Mouse (Mus musculus): ENCODE results near the gene Dnajb4.
"Not testable (repeated sequence)": the region's sequence is repeated elsewhere in the genome, so short reads cannot be mapped to it uniquely, and the experiment has no call there.

Dnajb4 gene

DNA sequence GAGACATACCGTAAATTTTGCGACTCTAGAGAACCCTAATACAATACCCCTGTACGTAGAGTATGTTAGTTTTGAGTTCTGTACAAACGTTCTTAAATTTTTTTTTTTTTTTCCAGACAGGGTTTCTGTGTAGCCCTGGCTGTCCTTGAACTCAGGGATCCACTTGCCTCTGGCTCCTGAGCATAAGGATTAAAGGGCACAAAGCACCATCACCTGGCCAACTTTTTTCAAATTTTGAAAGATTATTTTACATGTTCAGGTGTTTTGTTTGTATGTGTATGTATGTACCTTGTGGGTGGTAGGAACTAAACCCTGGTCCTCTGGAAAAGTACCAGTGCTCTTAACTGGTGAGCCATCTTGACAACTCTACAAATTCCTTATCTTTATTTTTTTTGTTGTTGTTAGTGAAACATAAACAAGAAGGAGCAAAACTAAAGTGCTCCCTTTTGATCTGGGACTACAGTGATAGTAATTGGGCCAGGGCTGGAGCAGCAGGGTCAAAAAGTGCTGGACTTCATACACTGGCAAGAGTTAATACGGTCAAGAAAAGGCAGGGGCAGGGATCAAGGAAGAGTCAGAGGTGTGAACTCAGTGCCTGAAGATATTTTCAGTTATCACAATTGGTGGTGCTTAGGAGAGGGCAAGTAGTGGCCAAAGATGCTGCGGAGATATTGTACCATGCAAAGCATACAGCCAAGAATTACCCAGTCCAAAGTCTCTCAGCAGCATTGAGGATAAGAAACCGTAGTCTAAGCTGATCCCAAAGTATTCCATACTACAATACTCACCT is 1.8 kb downstream of the Dnajb4 start:
- DNase-seq (ENCODE audit: low read depth) = no peak

DNA sequence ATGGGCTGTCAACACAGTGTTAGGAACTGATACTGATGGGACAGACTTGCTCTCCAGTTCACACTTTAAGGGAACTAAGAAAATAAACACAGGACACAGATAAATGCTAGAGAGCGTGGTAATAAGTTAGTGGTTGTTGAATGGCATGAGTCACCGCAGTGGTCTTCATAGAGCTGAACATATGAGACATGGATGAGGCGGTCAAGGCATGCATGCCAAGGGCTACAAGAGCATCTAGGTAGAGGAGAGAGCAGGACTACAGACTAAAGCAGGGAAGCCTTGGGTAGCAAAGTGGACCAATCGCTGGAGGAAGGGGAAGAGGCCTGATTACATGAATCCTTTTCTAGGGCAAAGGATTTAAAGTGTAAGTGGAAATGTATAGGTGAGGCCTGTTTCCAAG is 2.9 kb downstream of the Dnajb4 start:
- DNase-seq (ENCODE audit: low read depth) = peak; percentile 48

DNA sequence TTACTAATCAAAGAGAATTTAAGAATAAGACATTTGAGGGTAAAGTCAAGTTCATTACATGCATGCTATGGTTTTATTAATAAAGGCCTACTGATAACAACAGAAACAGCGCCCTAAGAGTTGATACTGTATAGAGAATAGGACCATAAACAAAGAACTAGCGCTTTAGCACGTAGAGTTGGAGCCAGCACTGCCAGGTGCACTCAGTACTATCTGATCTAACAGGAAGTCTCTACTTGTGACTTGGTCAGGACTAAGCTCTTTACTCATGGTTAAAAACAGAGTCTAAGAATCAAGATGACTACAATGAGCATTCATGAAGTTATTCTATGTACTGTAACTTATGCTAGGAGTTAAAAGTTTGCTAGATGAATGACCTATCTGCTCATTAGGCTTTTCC is 5.5 kb downstream of the Dnajb4 start:
- DNase-seq (ENCODE audit: low read depth) = no peak

DNA sequence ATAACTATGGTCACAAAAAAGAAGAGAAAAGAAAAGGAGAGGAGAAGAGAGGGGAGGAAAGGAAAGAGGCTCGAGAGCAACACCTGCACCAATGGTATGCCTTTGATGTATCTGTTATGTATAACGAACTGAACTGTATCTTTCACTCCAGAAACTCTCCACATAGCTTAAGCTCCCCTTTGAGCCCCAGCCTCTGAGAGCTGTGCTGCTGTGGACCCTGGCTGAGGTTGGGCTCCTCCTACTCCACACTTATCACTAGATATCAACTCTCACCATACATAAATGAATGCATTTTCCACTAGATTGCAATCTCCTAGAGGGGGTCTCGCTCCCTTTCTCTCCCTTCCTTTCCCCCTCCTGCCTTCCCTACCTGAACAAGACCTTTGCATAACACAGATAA is 6.1 kb downstream of the Dnajb4 start:
- no peak for DNase-seq (ENCODE audit: low read depth)

DNA sequence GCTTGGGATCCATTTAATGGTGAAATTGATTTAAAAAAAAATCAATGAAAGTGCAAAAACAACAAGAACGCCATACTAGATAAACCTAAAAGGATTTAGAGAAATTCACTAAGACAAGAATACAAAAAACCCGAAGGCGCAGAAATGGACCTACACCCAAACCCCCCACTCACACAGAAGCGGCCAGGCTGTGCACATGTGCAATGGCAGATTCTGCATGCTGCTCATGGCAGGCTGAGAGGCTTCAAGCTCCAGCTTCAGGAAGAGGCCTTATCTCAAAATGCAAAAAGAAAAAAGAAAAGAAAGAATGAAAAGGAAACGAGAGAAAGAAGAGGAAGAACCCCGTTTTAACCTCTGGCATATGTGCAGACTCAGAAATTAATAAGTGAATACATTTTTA is 6.7 kb downstream of the Dnajb4 start:
- no peak for DNase-seq (ENCODE audit: low read depth)

DNA sequence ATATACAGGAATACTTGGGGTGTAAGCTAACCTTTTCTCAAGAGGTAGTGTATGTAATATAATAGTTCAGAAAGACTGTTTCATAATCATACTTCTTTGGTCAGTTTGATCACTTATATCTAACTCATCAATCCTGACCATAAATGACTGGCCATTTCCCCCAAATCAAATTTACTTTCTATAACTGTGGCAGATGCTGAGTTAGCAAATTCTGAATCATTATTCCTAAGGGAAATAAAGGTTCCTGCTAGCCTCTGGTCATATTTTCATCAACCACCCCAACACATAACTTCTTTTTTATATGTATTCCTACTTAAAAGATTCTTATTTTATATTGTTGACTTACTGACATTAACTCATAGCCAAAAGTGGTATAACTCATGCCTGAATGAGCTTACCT is 7.2 kb downstream of the Dnajb4 start:
- DNase-seq (ENCODE audit: low read depth) = no peak

DNA sequence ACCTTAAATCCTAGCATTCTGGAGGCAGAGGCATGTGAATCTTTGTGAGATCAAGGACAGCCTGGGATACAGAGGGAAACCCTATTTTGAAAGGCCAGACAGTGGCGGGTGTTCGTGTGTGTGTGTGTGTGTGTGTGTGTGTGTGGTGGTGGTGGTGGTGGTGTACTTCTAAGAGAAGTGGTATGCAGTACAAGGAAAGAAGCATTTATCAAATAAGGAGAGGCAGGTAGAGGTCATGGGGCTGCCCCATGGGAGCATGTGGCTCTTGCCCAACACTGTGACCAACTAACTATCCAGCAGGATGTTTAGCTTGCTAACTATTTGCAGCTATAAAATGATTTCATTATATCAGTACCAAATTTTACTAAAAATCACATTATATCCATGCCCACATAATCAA is 8.5 kb downstream of the Dnajb4 start:
- DNase-seq (ENCODE audit: low read depth) = no peak

DNA sequence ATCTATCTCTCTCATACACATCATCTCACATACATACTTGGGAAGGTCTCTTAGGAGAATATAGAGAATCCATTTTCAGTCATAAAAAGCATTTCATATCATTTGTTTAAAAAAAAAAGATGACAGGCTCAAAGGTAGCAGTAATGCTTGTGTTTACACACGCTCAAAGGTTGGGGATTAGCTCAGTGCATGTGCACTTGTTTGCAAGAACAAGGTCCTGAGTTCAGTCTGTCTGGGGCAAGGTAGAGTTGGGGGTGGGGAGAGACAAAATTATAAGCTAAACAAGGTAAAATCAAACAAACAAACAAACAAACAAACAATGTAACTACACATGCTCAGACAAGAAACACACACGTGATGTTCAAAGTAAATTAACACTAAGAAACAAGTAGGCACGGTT is 8.9 kb downstream of the Dnajb4 start:
- no peak for DNase-seq (ENCODE audit: low read depth)

DNA sequence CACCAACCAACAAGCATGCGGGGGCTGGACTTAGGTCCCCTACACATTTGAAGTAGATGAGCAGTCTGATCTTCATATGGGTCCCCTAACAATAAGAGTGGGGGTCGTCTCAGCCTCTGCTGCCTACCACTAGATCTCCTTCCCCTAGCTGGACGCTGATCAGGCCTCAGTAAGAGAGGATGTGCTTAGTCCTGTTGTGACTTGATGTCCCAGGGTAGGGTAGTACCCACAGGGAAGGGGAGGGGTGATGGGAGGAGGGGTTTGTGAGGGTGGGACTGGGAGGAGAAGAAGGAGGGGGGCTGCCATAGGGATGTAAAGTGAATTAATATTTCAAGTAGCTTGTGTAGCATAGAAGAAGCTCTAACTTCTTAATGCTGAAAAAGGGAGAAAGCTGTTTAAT is 11.0 kb downstream of the Dnajb4 start:
- DNase-seq (ENCODE audit: low read depth) = no peak

DNA sequence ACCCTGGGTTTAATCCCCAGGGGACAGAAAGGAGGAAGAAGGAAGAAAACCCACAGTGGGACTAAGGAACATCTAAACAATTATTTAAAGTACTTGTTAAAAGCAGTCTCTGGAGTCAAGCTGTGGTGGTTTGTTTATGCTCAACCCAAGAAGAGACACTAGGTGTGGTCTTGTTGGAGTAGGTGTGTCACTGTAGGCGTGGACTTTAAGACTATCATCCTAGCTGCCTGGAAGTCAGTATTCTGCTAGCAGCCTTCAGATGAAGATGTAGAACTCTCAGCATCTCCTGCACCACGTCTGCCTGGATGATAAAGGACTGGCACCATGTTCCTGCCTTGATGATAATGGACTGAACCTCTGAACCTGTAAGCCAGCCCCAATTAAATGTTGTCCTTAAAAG is 12.9 kb downstream of the Dnajb4 start:
- DNase-seq (ENCODE audit: low read depth) = not testable (repeated sequence)

DNA sequence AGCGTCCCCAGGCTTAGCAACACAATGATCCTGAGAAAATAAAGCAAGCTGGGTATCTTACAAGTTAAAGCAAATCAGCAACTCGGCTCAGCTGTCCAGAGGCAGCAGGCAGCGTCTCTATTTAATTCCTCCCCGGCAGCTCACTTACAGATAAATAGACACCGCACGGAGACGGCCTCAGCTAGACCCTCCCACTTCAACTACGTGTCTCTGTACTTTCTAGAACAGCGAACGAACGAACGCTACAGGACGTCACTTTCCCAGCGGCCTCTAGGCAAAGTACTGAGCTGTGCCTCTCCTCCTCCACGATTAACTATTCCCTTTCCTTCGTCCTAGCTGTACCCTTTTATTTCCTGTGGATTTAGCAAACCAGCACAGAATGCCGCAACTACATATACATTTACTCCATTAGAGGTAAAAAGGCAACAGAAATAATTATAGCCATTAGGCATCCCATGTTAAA is 16.4 kb downstream of the Dnajb4 start:
- peak; percentile 97 for DNase-seq (ENCODE audit: low read depth)

DNA sequence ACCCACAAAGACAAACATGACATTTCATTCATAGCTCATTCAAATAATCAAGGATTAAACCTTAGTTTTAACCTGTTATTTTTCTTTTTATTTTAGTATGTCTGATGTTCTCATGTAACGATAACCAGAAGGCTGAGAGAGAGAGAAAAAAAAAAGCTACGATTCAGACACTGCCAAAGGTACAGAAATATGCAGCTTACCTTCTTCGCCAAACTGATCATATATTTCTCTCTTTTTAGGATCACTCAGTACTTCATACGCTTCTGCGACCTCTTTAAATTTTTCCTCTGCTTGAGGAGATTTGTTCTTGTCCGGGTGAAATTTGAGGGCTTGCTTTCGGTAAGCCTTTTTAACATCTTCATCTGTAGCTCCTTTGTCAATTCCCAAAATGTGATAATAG is 16.9 kb downstream of the Dnajb4 start:
- no peak for DNase-seq (ENCODE audit: low read depth)

DNA sequence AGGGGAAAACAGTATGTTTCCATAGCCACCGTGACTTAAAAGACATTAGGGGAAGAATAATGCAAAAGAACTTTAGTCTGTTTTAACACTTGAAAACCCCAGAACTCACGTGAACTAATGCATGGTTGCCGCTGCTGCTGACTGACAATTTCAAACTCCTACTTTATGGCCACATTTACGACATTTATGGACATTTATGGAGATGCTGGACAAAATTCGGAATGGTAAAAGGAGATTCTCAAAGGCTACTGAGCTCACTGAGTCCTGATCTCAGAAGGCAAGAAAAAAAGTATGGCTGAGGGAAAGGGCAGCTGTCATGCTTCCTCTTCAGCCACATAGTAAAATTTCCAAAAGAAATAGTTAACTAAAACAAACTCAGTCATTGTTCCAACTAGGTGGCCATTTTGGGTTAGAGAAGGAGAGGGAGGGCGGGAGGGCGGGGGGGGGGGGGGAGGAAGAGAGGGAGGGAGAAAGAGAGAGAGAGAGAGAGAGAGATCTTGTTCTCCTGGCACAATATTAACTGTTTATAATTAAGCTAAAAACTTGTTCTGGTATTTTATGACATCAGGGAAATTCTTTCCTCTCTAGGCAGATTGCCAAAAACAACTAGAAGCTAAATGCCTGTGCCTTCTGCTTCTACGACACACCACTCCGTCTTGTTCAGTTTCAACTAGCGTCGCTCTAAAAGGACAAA is 17.7 kb downstream of the Dnajb4 start:
- peak; percentile 84 for DNase-seq (ENCODE audit: low read depth)

DNA sequence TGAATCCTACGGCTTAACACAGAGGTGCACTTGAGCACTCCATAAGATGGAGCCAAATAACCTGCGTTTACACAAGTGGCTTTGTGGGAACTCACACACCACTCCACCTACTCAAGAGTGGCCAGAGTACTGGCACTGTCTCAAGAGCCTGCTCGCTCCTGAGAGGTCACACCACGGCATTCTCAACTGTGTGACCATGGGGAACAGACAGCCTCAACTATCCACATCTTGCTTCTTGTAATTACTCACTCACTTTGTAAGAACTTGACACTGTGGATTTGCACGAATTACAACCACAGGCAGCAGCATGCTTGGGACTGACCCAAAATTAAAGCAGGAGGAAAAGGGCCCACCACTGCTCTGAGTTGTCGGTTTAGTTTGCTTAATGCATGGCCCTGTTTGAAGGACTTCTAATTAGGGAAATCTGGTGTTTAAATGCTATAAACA is 18.3 kb downstream of the Dnajb4 start:
- peak; percentile 91 for DNase-seq (ENCODE audit: low read depth)

DNA sequence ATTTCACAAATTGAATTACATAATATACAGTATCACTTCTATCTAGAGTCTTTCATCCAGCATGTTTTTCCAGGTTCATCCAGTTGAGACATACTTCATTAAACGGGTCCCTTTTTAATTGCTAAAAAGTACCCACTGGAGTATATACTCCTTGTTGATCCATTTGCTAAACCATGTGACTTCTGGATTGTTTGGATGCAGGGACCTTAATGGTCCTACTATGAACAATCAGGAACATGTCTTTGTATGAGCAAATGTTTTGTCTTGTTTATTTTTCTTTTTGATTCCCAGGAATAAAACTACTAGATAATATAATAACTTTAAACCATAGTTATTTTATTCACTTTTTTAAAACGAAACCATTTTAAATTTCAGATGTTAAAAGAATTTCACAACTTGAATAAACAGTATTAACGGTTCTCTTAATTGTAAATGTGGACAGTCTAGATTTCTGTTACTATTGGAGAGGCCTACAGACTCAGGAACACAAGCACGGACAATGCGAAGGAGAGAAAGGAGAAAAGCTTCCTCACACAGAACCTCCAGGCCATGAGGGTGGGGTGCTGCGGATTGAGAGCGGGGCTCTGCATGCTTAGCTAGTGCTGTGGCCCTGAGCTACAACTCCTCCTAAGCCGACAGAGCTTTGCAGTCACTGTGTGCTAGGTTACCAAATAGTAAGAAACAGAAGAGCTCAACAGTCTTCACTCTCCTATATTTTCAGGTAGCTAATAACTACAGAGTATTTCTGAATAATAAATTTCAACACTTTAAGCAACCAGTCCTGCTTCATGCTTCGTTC is 19.2 kb downstream of the Dnajb4 start:
- DNase-seq (ENCODE audit: low read depth) = peak; percentile 65

DNA sequence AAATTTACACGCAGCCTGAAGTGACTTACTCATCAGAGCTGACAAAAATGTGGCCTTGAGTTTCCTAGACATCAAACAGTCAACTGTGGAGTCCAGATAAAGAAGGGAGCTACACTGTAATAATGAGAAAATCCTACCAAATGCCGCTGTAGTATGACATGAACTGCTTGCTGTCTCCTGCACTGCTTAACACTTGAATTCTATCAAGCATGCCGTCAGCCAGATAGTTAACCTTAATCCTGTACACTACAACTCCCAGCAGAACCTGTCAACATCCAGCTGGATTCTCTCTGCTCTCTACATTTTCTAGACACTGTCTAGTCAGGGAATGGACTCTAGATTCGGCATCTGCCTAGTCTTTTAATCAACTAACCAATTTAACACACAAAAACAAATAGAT is 20.8 kb downstream of the Dnajb4 start:
- DNase-seq (ENCODE audit: low read depth) = peak; percentile 41

DNA sequence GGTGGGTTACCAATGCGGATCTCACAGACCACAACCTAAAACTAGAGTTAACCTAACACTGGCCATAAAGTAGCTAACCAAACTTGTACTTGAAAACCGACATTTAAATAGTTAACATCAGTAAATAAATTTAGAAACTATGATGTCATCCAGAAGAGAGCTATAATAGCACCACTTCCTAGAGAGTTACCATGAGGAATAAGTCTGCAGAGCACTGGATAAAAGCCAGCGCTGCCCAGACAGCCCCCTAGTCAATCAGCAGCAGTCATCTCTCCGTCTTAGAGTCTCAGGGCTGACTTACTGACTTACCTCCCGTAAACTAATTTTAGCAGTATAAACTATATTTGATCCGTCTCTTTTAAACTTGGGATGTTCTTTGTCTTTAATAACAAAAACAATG is 24.0 kb downstream of the Dnajb4 start:
- no peak for DNase-seq (ENCODE audit: low read depth)

DNA sequence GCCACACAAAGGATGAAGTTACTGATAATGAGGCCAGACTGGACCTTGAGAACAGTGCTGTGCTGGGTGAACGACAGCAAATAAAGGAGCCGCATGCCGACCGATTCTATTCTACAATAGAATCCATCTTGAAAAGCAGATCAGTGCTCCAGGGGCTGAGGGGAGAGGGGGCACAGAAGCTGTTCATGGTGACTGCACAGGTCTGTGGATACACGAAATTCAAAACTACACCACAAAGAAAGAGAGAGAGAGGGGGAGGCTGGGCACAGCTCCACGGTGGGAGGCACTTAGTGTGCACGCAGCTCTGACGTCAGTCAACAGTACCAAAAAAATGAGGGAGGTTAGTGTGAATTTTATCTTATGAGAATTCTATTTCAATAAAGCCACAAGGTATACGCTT is 26.6 kb downstream of the Dnajb4 start:
- no peak for DNase-seq (ENCODE audit: low read depth)

DNA sequence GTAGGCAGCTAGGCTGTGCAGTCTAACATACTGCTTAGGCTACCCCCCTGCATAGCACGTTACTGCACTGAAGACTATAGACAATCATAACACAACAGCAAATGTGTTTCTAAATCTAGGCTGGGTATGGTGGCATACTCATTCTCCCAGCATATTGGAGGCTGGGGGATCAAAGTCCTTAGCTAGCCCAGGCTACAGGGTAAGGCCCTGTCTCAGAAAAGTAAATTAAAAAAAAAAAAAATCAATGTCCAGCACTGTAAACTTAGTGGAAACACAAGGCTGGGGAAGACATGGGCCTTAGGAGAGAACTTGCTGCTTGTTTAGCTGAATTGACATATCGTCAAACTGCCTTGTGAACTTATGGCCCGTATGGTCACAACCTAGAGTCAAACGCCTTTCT is 29.5 kb downstream of the Dnajb4 start:
- no peak for DNase-seq (ENCODE audit: low read depth)

DNA sequence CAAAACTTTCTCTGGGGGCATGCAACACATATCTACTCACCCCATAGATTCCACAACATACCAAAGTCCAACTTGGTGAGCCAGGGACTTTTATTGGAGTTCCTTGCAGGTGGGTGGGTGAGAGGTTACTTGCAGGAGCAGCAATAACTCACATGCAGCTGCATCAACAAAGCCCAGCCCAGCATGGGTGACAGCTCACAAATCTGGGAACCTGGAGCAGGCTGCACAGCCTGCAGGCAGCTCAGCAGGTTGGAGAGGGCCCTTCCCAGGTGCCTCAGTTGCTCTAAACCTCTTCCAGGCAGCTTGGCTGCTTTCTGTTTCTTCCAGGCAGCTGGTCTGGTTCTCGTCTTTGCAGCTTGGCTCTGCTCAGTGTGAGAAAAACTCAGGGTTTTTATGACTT is 30.8 kb downstream of the Dnajb4 start:
- DNase-seq (ENCODE audit: low read depth) = no peak

DNA sequence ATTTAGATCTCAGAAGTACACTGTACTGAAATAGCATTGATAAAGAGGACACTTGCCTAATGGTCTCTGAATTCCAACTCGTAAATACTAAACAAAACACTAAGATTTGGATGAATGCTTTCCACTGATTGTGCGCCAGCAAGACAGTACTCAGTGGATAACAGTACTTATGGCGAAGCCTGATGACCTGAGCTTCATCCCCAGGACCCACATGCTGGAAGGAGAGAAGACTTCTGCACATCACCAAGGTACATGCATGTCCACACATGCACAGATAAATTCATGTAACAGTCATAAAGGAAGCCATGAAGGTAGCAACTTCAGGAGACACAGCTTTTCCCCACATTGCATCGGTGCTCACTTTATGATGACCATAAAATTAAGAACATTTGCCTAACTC is 31.3 kb downstream of the Dnajb4 start:
- no peak for DNase-seq (ENCODE audit: low read depth)

DNA sequence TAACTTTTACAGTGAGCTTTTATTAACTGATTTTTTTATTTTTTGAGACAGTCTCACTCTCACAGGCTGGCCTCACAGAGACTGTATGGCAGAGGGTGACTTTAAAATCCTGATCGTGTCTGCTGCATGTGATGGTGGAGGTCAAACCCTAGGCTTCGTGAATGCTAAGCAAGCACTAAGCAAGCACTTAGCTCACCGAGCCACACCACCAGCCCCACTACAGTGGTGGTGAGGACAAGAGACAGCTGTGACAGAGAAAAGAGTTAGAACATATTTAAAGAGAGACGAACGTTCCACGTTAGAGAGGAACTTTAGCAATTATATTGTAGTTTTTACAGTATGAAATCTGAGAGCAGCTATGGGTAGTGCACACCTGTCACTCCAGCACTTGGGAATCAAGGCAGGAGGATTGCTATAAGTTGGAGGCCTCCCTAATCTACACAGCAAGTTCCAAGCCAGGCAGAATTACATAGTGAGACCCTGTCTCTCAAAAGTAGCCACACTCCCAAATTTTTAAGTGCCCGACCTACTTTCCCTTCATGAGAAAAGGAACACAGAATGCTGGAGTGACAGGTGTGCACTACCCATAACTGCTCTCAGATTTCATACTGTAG is 37.7 kb downstream of the Dnajb4 start:
- DNase-seq (ENCODE audit: low read depth) = no peak

All from 416B (cell line).